Mouse (Mus musculus): ENCODE data around the gene Shld2. TPM values are rescaled to one million over a fixed set of nuclear protein-coding genes. Genes with fewer than 3 reads are reported as not detected.

The Shld2 gene
- polyA plus RNA-seq, 1 experiment from 2014 or later: 9.0 TPM

DNA sequence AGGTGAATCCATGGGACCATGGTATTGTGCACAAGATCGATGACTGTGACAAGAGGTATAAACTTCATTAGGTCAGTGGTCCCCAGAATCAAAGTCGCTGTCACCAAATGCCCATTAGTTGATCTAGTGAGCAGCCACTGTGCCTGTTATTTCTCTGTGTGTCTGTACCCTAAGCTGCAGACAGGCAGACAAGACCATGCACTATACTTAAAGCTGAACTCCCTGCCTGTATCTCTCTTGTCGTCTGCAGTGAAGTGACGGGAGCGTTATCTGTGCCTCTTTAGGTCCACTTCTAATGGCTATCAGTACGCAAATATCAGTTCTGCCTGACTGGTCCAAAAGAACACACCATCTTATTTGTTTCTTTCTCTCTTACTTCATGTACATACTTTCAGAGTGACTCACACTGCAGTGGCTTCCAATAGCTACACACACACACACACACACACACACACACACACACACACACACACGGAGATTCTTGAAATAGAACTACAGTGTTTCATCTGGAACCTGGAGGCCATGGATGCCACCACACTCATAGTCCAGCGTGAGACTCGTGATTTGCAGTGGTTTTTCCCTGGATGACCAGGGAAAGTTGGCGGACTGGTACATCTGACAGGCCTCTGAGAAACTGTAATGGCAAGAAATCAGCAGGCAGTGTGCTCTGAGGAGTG, 81.3 kb downstream of the Shld2 start:
- Histone ChIP-seq H3K36me3 (ENCODE audit: control insufficient read depth, insufficient read depth, low read length) (no peaks in the 10 kb centered on the region), H3K9me3 (ENCODE audit: control insufficient read depth, low read length) (no peaks in the 10 kb centered on the region), H3K27ac (ENCODE audit: low read depth, low read length) (no peak overlapping the region), H3K9ac (ENCODE audit: low read length) (no peak overlapping the region), H3K4me2 (ENCODE audit: low read depth, low read length, severe bottlenecking) (no peak overlapping the region), H3K4me1 (replicated peaks; ENCODE audit: control insufficient read depth, insufficient read depth, low read length) (no peaks in the 10 kb centered on the region), H3K4me3 (ENCODE audit: low read depth, low read length) (no peak overlapping the region), H3K27me3 (ENCODE audit: control insufficient read depth, insufficient read depth, low read length) (no peaks in the 10 kb centered on the region)
- no peak for ATAC-seq (replicated peaks; ENCODE audit: low FRiP score)
- DNase-seq (ENCODE audit: low spot score): no peak
- 90% methylated on average over 10 of the region's 10 CpGs for WGBS

DNA sequence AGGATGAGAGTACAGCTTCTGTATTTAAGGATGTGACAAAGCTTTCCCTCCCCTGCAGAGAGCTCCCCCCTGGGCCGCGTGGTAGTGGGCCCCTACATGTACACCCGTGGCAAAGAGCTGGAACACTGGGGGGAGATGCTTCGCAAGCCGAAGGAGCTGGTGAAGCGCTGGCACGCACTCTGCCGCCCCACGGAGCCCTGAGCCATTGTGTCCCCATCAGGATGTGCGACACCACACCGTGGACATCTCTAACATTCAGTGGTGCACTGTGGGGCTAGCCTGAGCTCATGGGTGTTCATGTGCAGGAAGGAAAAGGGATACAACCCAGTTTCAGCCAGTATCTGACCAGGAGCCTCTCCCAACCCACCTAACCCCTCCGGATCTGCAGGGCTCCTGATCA, 82.3 kb downstream of the Shld2 start:
- Histone ChIP-seq H3K9ac (ENCODE audit: low read length) (no peak overlapping the region), H3K36me3 (ENCODE audit: control insufficient read depth, insufficient read depth, low read length) (no peaks in the 10 kb centered on the region), H3K4me3 (ENCODE audit: low read depth, low read length) (no peak overlapping the region), H3K27ac (ENCODE audit: low read depth, low read length) (no peak overlapping the region), H3K27me3 (ENCODE audit: control insufficient read depth, insufficient read depth, low read length) (no peaks in the 10 kb centered on the region), H3K9me3 (ENCODE audit: control insufficient read depth, low read length) (no peaks in the 10 kb centered on the region), H3K4me1 (replicated peaks; ENCODE audit: control insufficient read depth, insufficient read depth, low read length) (no peaks in the 10 kb centered on the region), H3K4me2 (ENCODE audit: low read depth, low read length, severe bottlenecking) (no peak overlapping the region)
- WGBS: 87% methylated on average over 12 of the region's 12 CpGs
- ATAC-seq (replicated peaks; ENCODE audit: low FRiP score) (no peak), DNase-seq (ENCODE audit: low spot score) (no peak)

DNA sequence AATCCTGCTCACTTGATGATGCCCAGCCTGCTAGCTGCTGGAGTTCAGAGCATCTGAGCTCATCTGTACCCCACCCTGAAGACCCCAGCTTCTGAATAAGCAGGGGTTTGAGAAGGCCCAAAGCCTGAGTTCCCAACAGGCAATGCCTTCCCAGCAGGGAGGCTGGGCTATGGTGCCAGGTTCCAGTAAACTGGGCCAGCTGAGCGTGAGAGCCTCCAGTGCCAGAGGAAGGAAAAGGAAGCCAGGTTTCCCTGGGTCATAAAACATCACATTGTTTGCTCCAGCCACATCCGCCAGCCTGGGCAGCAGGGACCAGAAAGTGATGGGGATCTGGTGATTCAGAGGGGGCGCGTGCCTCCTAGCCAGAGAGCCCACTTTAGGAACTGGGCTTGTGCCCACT, 83.7 kb downstream of the Shld2 start:
- WGBS: 87% methylated on average over 4 of the region's 4 CpGs
- no peaks in the 10 kb centered on the region for H3K9me3 ChIP-seq (ENCODE audit: control insufficient read depth, low read length)
- DNase-seq (ENCODE audit: low spot score) (no peak), ATAC-seq (replicated peaks; ENCODE audit: low FRiP score) (no peak)
- H3K4me1 ChIP-seq (replicated peaks; ENCODE audit: control insufficient read depth, insufficient read depth, low read length): no peaks in the 10 kb centered on the region
- no peaks in the 10 kb centered on the region for H3K27me3 ChIP-seq (ENCODE audit: control insufficient read depth, insufficient read depth, low read length)
- no peak overlapping the region for H3K9ac ChIP-seq (ENCODE audit: low read length)
- no peak overlapping the region for H3K4me3 ChIP-seq (ENCODE audit: low read depth, low read length)
- no peak overlapping the region for H3K27ac ChIP-seq (ENCODE audit: low read depth, low read length)
- H3K4me2 ChIP-seq (ENCODE audit: low read depth, low read length, severe bottlenecking): no peak overlapping the region
- no peaks in the 10 kb centered on the region for H3K36me3 ChIP-seq (ENCODE audit: control insufficient read depth, insufficient read depth, low read length)

DNA sequence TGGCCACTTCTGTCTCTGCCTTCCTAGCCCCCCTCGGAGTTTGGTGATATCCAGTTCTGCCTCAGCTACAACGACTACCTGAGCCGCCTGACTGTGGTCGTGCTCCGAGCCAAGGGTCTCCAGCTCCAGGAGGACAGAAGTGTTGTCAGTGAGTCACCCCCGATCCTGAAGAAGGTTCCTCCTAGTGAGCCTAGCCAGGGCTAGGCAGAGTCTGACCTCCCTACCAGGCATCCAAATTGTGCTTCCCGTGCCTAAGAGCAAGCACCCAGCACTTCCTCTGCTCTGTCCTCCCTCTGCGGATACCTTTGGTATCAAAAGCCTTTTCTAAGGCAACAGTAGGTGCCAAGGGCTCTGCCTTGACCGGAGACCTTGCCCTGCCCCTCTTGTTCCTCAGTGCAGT, 84.3 kb downstream of the Shld2 start:
- Histone ChIP-seq H3K4me2 (ENCODE audit: low read depth, low read length, severe bottlenecking) (no peak overlapping the region), H3K9me3 (ENCODE audit: control insufficient read depth, low read length) (no peaks in the 10 kb centered on the region), H3K9ac (ENCODE audit: low read length) (no peak overlapping the region), H3K36me3 (ENCODE audit: control insufficient read depth, insufficient read depth, low read length) (no peaks in the 10 kb centered on the region), H3K27me3 (ENCODE audit: control insufficient read depth, insufficient read depth, low read length) (no peaks in the 10 kb centered on the region), H3K27ac (ENCODE audit: low read depth, low read length) (no peak overlapping the region), H3K4me3 (ENCODE audit: low read depth, low read length) (no peak overlapping the region), H3K4me1 (replicated peaks; ENCODE audit: control insufficient read depth, insufficient read depth, low read length) (no peaks in the 10 kb centered on the region)
- WGBS: 88% methylated on average over 9 of the region's 9 CpGs
- ATAC-seq (replicated peaks; ENCODE audit: low FRiP score) (no peak), DNase-seq (ENCODE audit: low spot score) (no peak)

DNA sequence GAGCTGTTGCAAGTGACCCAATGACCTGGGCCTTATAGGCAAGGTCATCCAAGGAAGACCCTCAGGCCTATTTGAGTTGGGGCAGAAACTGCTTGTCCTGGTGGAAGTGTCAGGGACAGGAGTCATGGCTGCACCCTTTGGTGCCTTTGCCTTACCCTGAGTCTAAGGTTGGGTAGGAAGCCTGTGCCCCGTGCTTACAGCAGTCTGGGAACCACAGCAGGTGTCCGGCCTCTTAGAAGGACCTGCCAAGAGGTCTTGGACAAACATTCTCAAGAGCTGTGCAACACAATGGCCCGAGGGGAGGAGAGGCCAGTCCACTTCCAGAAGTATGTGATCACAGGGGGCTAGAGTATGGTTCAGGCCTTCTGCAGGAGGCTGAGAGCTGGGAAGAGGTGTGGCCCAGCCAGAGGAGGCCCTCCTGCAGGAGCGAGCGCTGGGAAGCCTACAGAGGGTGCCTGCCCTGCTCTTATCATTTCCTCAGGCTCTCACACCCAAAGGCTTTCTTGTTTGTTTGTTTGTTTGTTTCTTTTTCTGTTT, 86.9 kb downstream of the Shld2 start:
- Histone ChIP-seq H3K36me3 (ENCODE audit: control insufficient read depth, insufficient read depth, low read length) (no peaks in the 10 kb centered on the region), H3K4me3 (ENCODE audit: low read depth, low read length) (no peak overlapping the region), H3K4me2 (ENCODE audit: low read depth, low read length, severe bottlenecking) (no peak overlapping the region), H3K27me3 (ENCODE audit: control insufficient read depth, insufficient read depth, low read length) (0 out of 2 replicates have a peak, but pooled peaks cover 8% of the 10 kb centered on the region), H3K9me3 (ENCODE audit: control insufficient read depth, low read length) (no peaks in the 10 kb centered on the region), H3K9ac (ENCODE audit: low read length) (no peak overlapping the region), H3K4me1 (replicated peaks; ENCODE audit: control insufficient read depth, insufficient read depth, low read length) (peaks cover 2% of the 10 kb centered on the region; the same call in 1 of the 2 replicates), H3K27ac (ENCODE audit: low read depth, low read length) (no peak overlapping the region)
- 85% methylated on average over 5 of the region's 5 CpGs for WGBS
- ATAC-seq (replicated peaks; ENCODE audit: low FRiP score) (no peak), DNase-seq (ENCODE audit: low spot score) (no peak)

DNA sequence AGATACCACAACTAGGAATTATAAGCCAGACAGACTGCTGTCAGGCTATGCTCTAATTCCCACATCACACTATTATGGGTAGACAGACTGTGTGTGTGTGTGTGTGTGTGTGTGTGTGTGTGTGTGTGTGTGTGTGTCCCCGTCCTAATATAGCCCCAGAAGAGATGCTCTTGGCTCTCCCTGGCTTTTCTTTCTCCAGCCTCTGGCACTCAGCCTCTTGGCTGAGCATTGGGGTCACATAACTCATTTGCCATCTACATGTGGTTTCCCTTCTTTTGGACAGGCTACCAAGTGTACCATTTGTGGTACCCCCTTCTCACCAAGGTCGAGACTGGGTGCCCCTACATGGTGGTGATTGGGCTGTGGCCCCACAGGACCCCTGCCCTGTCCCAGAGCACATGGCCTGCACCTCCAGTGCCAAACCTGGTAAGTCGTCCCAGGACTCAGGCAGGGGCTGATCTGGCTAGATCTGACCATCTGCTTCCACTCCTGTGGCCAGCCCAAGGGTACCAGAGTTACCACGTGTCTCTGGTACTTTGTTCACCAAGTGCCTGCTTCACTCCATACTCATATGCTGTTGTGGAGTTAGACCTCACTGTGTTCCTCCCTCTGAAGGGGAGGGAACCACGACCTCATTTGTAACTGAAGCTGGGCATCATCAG, 88.7 kb downstream of the Shld2 start:
- no peak overlapping the region for H3K27ac ChIP-seq (ENCODE audit: low read depth, low read length)
- no peaks in the 10 kb centered on the region for H3K36me3 ChIP-seq (ENCODE audit: control insufficient read depth, insufficient read depth, low read length)
- peaks cover 2% of the 10 kb centered on the region; the same call in 1 of the 2 replicates for H3K4me1 ChIP-seq (replicated peaks; ENCODE audit: control insufficient read depth, insufficient read depth, low read length)
- 79% methylated on average over 5 of the region's 5 CpGs for WGBS
- DNase-seq (ENCODE audit: low spot score): no peak
- no peak overlapping the region for H3K4me3 ChIP-seq (ENCODE audit: low read depth, low read length)
- H3K9me3 ChIP-seq (ENCODE audit: control insufficient read depth, low read length): no peaks in the 10 kb centered on the region
- no peak overlapping the region for H3K9ac ChIP-seq (ENCODE audit: low read length)
- ATAC-seq (replicated peaks; ENCODE audit: low FRiP score): no peak
- H3K4me2 ChIP-seq (ENCODE audit: low read depth, low read length, severe bottlenecking): no peak overlapping the region
- H3K27me3 ChIP-seq (ENCODE audit: control insufficient read depth, insufficient read depth, low read length): 0 out of 2 replicates have a peak, but pooled peaks cover 8% of the 10 kb centered on the region

DNA sequence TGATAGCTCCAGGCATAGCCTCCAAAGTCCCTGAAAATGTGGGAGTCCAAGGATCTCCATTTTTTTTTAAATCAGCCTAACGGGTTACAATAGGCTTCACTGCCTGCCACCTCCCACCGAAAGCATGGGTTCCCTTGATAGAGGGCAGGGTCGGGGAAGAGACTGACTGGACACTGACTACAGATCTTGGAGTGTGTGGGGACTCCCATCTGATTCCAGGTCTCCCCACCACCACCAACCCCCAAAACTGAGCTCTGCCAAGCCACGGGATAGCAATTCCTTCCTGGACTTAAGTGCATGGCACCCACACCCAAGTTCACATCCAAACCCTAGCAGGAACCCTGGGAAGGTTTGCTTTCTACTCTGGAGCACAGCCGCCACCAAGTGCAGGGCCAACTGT, 89.9 kb downstream of the Shld2 start:
- H3K27me3 ChIP-seq (ENCODE audit: control insufficient read depth, insufficient read depth, low read length): 0 out of 2 replicates have a peak, but pooled peaks cover 8% of the 10 kb centered on the region
- H3K36me3 ChIP-seq (ENCODE audit: control insufficient read depth, insufficient read depth, low read length): no peaks in the 10 kb centered on the region
- no peak overlapping the region for H3K4me3 ChIP-seq (ENCODE audit: low read depth, low read length)
- H3K9ac ChIP-seq (ENCODE audit: low read length): no peak overlapping the region
- WGBS: 82% methylated on average over 5 of the region's 5 CpGs
- ATAC-seq (replicated peaks; ENCODE audit: low FRiP score): no peak
- no peak overlapping the region for H3K4me2 ChIP-seq (ENCODE audit: low read depth, low read length, severe bottlenecking)
- no peaks in the 10 kb centered on the region for H3K9me3 ChIP-seq (ENCODE audit: control insufficient read depth, low read length)
- H3K4me1 ChIP-seq (replicated peaks; ENCODE audit: control insufficient read depth, insufficient read depth, low read length): peaks cover 2% of the 10 kb centered on the region; the same call in 1 of the 2 replicates
- H3K27ac ChIP-seq (ENCODE audit: low read depth, low read length): no peak overlapping the region
- DNase-seq (ENCODE audit: low spot score): no peak

DNA sequence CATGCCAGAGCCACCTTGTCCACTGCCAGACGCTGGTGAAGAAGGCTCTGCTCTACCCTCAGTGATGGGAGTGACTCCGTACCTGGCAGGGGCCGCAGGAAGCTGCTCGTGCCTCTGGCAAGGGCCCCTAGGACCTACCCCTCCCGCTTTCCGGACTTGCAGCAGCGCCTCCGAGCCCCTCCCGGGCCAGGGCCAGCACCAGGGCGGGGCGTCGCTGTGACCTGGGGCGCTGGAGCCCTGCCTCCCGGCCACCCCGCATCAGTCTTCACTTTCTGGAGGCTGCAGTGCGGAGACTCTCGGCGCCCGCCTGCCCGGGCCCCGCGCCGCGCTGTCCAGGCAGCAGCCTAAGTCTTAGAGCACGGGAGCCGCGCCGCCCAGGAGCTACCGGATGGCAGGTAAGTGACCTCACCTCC, 90.5 kb downstream of the Shld2 start:
- no peaks in the 10 kb centered on the region for H3K36me3 ChIP-seq (ENCODE audit: control insufficient read depth, insufficient read depth, low read length)
- no peaks in the 10 kb centered on the region for H3K9me3 ChIP-seq (ENCODE audit: control insufficient read depth, low read length)
- WGBS: 7% methylated on average over 29 of the region's 29 CpGs
- no peak overlapping the region for H3K27ac ChIP-seq (ENCODE audit: low read depth, low read length)
- ATAC-seq (replicated peaks; ENCODE audit: low FRiP score) (no peak), DNase-seq (ENCODE audit: low spot score) (no peak)
- no peak overlapping the region for H3K9ac ChIP-seq (ENCODE audit: low read length)
- peaks cover 2% of the 10 kb centered on the region; the same call in 1 of the 2 replicates for H3K4me1 ChIP-seq (replicated peaks; ENCODE audit: control insufficient read depth, insufficient read depth, low read length)
- H3K27me3 ChIP-seq (ENCODE audit: control insufficient read depth, insufficient read depth, low read length): 0 out of 2 replicates have a peak, but pooled peaks cover 8% of the 10 kb centered on the region
- peak overlapping the region; percentile 12; the same call in 1 of the 2 replicates for H3K4me3 ChIP-seq (ENCODE audit: low read depth, low read length)
- peak overlapping the region; percentile 46; the same call in 1 of the 2 replicates for H3K4me2 ChIP-seq (ENCODE audit: low read depth, low read length, severe bottlenecking)

Measured in forebrain, embryonic 11.5 days (tissue).